Comparison of ENCODE assay signal across 8 mouse cellular contexts in the genomic region with DNA sequence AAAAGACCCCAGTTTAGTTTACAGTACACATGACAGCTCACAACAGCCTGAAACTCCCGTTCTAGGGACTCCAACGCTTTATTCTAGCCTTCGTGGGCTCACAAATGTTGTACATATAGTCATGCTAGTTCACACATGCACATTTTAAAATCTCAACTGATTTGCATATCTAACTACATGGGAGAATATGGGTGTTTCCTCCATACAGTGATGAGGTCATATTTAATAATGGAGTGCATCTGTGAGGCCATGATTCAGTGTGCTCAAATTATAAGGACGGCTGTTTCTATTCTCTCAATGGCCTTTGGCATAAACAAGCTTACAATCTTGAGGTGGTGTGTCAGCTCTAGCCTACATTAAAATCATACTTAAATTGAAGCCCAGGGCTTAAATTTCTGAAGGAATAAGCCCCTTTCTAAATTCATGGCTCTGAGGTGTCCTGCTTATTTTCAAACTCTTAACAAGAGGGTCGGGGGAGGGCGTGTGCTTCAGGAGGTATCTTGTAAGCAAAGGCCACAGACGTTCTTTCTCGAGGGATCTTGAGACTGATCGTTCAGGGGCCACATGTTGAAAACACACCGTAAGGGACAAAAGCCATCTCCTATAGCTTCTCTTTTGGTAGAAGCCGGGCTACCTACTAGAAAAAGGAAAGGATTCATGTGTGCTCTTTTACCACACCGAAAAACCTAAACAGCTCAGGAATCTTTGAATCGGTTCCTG. TPM values are rescaled to one million over a fixed set of nuclear protein-coding genes. Genes with fewer than 3 reads are reported as not detected.
DNase-seq lines count a peak whose midpoint lies in the region; ATAC-seq and TF ChIP-seq lines count a peak whose summit lies in the region.

No protein-coding gene starts in this region.

- no peaks in the 10 kb centered on the region for H3K4me1 ChIP-seq in lung, postnatal 0 days (ENCODE audit: insufficient read depth, low read depth, low read length)
- H3K4me1 ChIP-seq in cortical plate, adult 2 months (ENCODE audit: control insufficient read depth, insufficient read depth, low read length), result no peaks in the 10 kb centered on the region
- peaks cover 14% of the 10 kb centered on the region; the same call in 1 of the 2 replicates for H3K4me1 ChIP-seq in intestine, embryonic 15.5 days (replicated peaks)
- H3K4me1 ChIP-seq in neural tube, embryonic 15.5 days, result peaks cover 33% of the 10 kb centered on the region

- H3K27ac ChIP-seq in lung, postnatal 0 days (ENCODE audit: low read length), result peak overlapping the region; percentile 78
- H3K27ac ChIP-seq in cortical plate, adult 2 months (ENCODE audit: insufficient read depth, low read length), result no peak overlapping the region
- peak overlapping the region; percentile 87 for H3K27ac ChIP-seq in intestine, embryonic 15.5 days
- H3K27ac ChIP-seq in neural tube, embryonic 15.5 days (replicated peaks), result peak overlapping the region; percentile 88

- no peaks in the 10 kb centered on the region for H3K36me3 ChIP-seq in lung, postnatal 0 days (ENCODE audit: insufficient read depth, low read length)
- no peaks in the 10 kb centered on the region for H3K36me3 ChIP-seq in intestine, embryonic 15.5 days
- no peaks in the 10 kb centered on the region for H3K36me3 ChIP-seq in neural tube, embryonic 15.5 days

- no peaks in the 10 kb centered on the region for H3K9me3 ChIP-seq in lung, postnatal 0 days (ENCODE audit: low read length)
- H3K9me3 ChIP-seq in intestine, embryonic 15.5 days, result no peaks in the 10 kb centered on the region
- H3K9me3 ChIP-seq in neural tube, embryonic 15.5 days (replicated peaks), result no peaks in the 10 kb centered on the region

- TF ChIP-seq POLR2A in cortical plate, adult 2 months (IDR thresholded peaks at IDR 0.05; ENCODE audit: extremely low read depth, insufficient read depth, low read length), result no peak

- no peak for TF ChIP-seq CTCF in lung, postnatal 0 days (IDR thresholded peaks at IDR 0.05)
- TF ChIP-seq CTCF in cortical plate, adult 2 months (IDR thresholded peaks at IDR 0.05; ENCODE audit: extremely low read depth, insufficient read depth, low read length), result no peak

- H3K4me3 ChIP-seq in lung, postnatal 0 days (ENCODE audit: low read depth, low read length), result peak overlapping the region; percentile 67
- peak overlapping the region; percentile 62 for H3K4me3 ChIP-seq in cortical plate, adult 2 months (ENCODE audit: insufficient read depth, low read length)
- H3K4me3 ChIP-seq in intestine, embryonic 15.5 days (replicated peaks), result peak overlapping the region; percentile 57
- peak overlapping the region; percentile 84 for H3K4me3 ChIP-seq in neural tube, embryonic 15.5 days (replicated peaks)

- peak overlapping the region; percentile 68 for H3K9ac ChIP-seq in lung, postnatal 0 days (replicated peaks; ENCODE audit: low read depth)
- H3K9ac ChIP-seq in intestine, embryonic 15.5 days, result peak overlapping the region; percentile 69
- peak overlapping the region; percentile 79 for H3K9ac ChIP-seq in neural tube, embryonic 15.5 days (replicated peaks)

- no peak for ATAC-seq in lung, postnatal 0 days
- ATAC-seq in intestine, embryonic 15.5 days, result peak; percentile 6; the same call in 1 of the 2 replicates
- peak; percentile 12; the same call in 1 of the 2 replicates for ATAC-seq in neural tube, embryonic 15.5 days (ENCODE audit: low FRiP score)
- ATAC-seq in activated CD4-positive, CD25-positive, alpha-beta regulatory T cell, adult 4 months, result no peak
- no peak for ATAC-seq in monocyte, adult 5-6 weeks (replicated peaks; ENCODE audit: insufficient number of reproducible peaks, low FRiP score, low TSS enrichment, poor library complexity, severe bottlenecking)

- DNase-seq in lung, postnatal 0 days (ENCODE audit: low spot score), result peak; percentile 11
- no peak for DNase-seq in lung, postnatal 36 days
- no peak for DNase-seq in gastrocnemius, adult 18-20 months (ENCODE audit: low spot score)

- 15% methylated on average over 13 of the region's 13 CpGs for WGBS in lung, postnatal 0 days
- 15% methylated on average over 13 of the region's 13 CpGs for WGBS in intestine, embryonic 15.5 days
- WGBS in neural tube, embryonic 15.5 days, result 18% methylated on average over 13 of the region's 13 CpGs

- H3K27me3 ChIP-seq in lung, postnatal 0 days (replicated peaks; ENCODE audit: insufficient read depth, low read length), result no peaks in the 10 kb centered on the region
- H3K27me3 ChIP-seq in intestine, embryonic 15.5 days (replicated peaks), result no peaks in the 10 kb centered on the region
- H3K27me3 ChIP-seq in neural tube, embryonic 15.5 days (replicated peaks), result no peaks in the 10 kb centered on the region

- peak overlapping the region; percentile 80 for H3K4me2 ChIP-seq in lung, postnatal 0 days (replicated peaks; ENCODE audit: low read depth, low read length)
- peak overlapping the region; percentile 67 for H3K4me2 ChIP-seq in intestine, embryonic 15.5 days (replicated peaks)
- peak overlapping the region; percentile 86 for H3K4me2 ChIP-seq in neural tube, embryonic 15.5 days

- no peak for TF ChIP-seq EP300 in lung, postnatal 0 days (IDR thresholded peaks at IDR 0.05)

RNA-seq across cellular contexts. Expression of a gene that starts 0.5 kb away (rescaled TPM):
- polyA plus RNA-seq in lung, postnatal 0 days (2015; fragmentation: Nextera tagmentation; extraction: Ambion mirVana), result 37.0 and 39.5 TPM in 2 replicates
- 46.2 and 48.3 TPM in 2 replicates for polyA plus RNA-seq in cortical plate, adult 2 months (2012; rRNA removed)
- 58.0 and 66.9 TPM in 2 replicates for polyA plus RNA-seq in intestine, embryonic 15.5 days (2015; fragmentation: Nextera tagmentation; extraction: Ambion mirVana)
- 58.4 and 62.0 TPM in 2 replicates for polyA plus RNA-seq in neural tube, embryonic 15.5 days (2015; fragmentation: Nextera tagmentation; extraction: Ambion mirVana)
- total RNA-seq in gastrocnemius, adult 18-20 months (2021), result 10 to 100 TPM; 13.9 to 14.0 TPM
- 1 to 10 TPM; 8.6 to 8.9 TPM for polyA plus RNA-seq in activated CD4-positive, CD25-positive, alpha-beta regulatory T cell, adult 4 months (2017; shearing (Covaris generic))
- total RNA-seq in monocyte, adult 5-6 weeks (2017), result 11.0 to 12.3 TPM (median 11.4 TPM) in 3 replicates

RNA-seq across cellular contexts. Expression of a gene that starts 18.7 kb away (rescaled TPM):
- 82.1 and 83.8 TPM in 2 replicates for polyA plus RNA-seq in lung, postnatal 0 days (2015; fragmentation: Nextera tagmentation; extraction: Ambion mirVana)
- 46.1 and 52.8 TPM in 2 replicates for polyA plus RNA-seq in cortical plate, adult 2 months (2012; rRNA removed)
- 144 and 146 TPM in 2 replicates for polyA plus RNA-seq in intestine, embryonic 15.5 days (2015; fragmentation: Nextera tagmentation; extraction: Ambion mirVana)
- polyA plus RNA-seq in neural tube, embryonic 15.5 days (2015; fragmentation: Nextera tagmentation; extraction: Ambion mirVana), result 49.6 and 63.2 TPM in 2 replicates
- 10 to 100 TPM; 22.7 to 52.1 TPM for total RNA-seq in gastrocnemius, adult 18-20 months (2021)
- polyA plus RNA-seq in activated CD4-positive, CD25-positive, alpha-beta regulatory T cell, adult 4 months (2017; shearing (Covaris generic)), result 100 to 1,000 TPM; 229 to 490 TPM
- 60.6 to 75.0 TPM (median 69.6 TPM) in 3 replicates for total RNA-seq in monocyte, adult 5-6 weeks (2017)

Comparison
In these comparisons a context has a peak if more than half of its experiments do, and no peak if none do; other contexts are left out.
1. ATAC-seq: peak in intestine, embryonic 15.5 days (single experiment) and neural tube, embryonic 15.5 days (single experiment); none in lung, postnatal 0 days (single experiment), activated CD4-positive, CD25-positive, alpha-beta regulatory T cell, adult 4 months (single experiment) and monocyte, adult 5-6 weeks (single experiment).
2. Peak in every context shown above with its lines, with median percentiles within 50 percentile points of each other: H3K4me2 ChIP-seq, H3K4me3 ChIP-seq and H3K9ac ChIP-seq.